Mouse (Mus musculus) heart, adult 2 months (tissue): ENCODE results near the gene Fam178b. TPM values are rescaled to one million over a fixed set of nuclear protein-coding genes. Genes with fewer than 3 reads are reported as not detected.

Experiments
- DNase-seq, 2 experiments: peaks; one replicate each; pipeline ENCODE4 v3.0.0; 2021
- H3K27ac ChIP-seq: fragments of 200-600 bp; 2 replicates; pipeline ENCODE4 v1.8.1; 2022
- H3K27me3 ChIP-seq: fragments of 200-500 bp; 2 replicates; pipeline ENCODE4 v1.6.1; 2012; ENCODE audit warnings: mild to moderate bottlenecking, low read length, inconsistent platforms, mixed read lengths; ENCODE audit not compliant: control insufficient read depth, insufficient read depth
- H3K36me3 ChIP-seq: fragments of 200-500 bp; 2 replicates; pipeline ENCODE4 v1.6.1; 2012; ENCODE audit warnings: low read length, inconsistent platforms; ENCODE audit not compliant: control insufficient read depth, insufficient read depth
- H3K4me1 ChIP-seq: fragments of 200-500 bp; 2 replicates; pipeline ENCODE4 v1.6.1; 2011; ENCODE audit warnings: low read length; ENCODE audit not compliant: control insufficient read depth, insufficient read depth
- H3K4me3 ChIP-seq: fragments of 200-600 bp; 2 replicates; pipeline ENCODE4 v1.8.1; 2022
- H3K79me2 ChIP-seq: fragments of 200-500 bp; replicated peaks from 2 replicates; pipeline ENCODE4 v1.6.1; 2012; ENCODE audit warnings: mild to moderate bottlenecking, inconsistent platforms, low read length, moderate library complexity, mixed read lengths; ENCODE audit not compliant: control insufficient read depth, insufficient read depth
- H3K9ac ChIP-seq: fragments of 200-500 bp; 2 replicates; pipeline ENCODE4 v1.6.1; 2012; ENCODE audit warnings: low read depth, mild to moderate bottlenecking, control low read depth, inconsistent platforms, low read length, mixed read lengths
- CTCF ChIP-seq: fragments of 200-600 bp; IDR thresholded peaks from 2 replicates; pipeline ENCODE4 v1.8.1; 2022; ENCODE audit warnings: antibody characterized with exemption, mild to moderate bottlenecking, moderate library complexity
- EP300 ChIP-seq: fragments of 200-500 bp; IDR thresholded peaks from 2 replicates; pipeline ENCODE4 v1.6.1; 2011; ENCODE audit warnings: low read depth, low read length, control low read depth; ENCODE audit not compliant: insufficient read depth
- POLR2A ChIP-seq: fragments of 200-500 bp; IDR thresholded peaks from 2 replicates; pipeline ENCODE4 v1.6.1; 2011; ENCODE audit warnings: mild to moderate bottlenecking, low read depth, low read length, control low read depth; ENCODE audit not compliant: insufficient read depth
- WGBS: fragments of 180-500 bp; shearing (Covaris S2); methylation state at CpG from one replicate; pipeline ENCODE4 v1.1.7; 2018; 5-methylcytosine and 5-hydroxymethylcytosine counted together
- intact Hi-C: fragments of 180-260 bp; cut with DNase I; formaldehyde crosslinking; loops from one replicate; pipeline ENCODE4 v1.15.1; 2025
- polyA plus RNA-seq: library from polyadenylated mRNA; depleted of rRNA; stranded (reverse); fragments of >200 nt; gene quantifications from 2 replicates; pipeline ENCODE4 v1.2.3, GENCODE M21; 2012
- total RNA-seq, 2 experiments: library from RNA; stranded (reverse); gene quantifications; 2 replicates each; pipeline ENCODE4 v1.2.3; 2021

Gene Fam178b
- total and polyA plus RNA-seq, 3 experiments: 0.39 to 0.80 TPM; not detected in 1

DNA sequence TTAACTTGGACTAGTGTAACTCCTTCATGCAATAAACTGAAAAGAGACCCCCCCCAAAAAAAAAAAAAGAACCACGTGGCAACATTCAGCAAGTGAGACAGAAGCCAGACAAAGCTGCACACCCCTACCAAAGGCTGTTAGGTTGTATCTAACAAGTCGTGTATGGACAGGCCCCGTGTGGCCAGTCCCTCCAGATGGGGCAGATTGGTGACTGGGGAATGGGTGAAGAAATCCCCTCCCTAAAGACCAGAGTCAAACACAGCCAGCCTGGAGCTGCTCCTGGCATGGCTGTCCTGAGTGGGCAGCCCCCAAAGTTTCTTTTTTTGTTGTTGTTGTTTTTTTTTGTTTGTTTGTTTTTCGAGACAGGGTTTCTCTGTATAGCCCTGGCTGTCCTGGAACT, 80.7 kb downstream of the Fam178b start:
- 71% methylated on average over 4 of the region's 4 CpGs for WGBS
- H3K27ac ChIP-seq: no peak overlapping the region
- intact Hi-C loops: no loop called here
- no peaks in the 10 kb centered on the region for H3K79me2 ChIP-seq
- H3K27me3 ChIP-seq: no peaks in the 10 kb centered on the region
- no peak overlapping the region for H3K9ac ChIP-seq
- TF ChIP-seq POLR2A: no peak
- no peak for TF ChIP-seq CTCF
- TF ChIP-seq EP300: no peak
- no peak for DNase-seq
- H3K4me1 ChIP-seq: peaks cover 12% of the 10 kb centered on the region
- no peaks in the 10 kb centered on the region for H3K36me3 ChIP-seq
- H3K4me3 ChIP-seq: no peak overlapping the region

DNA sequence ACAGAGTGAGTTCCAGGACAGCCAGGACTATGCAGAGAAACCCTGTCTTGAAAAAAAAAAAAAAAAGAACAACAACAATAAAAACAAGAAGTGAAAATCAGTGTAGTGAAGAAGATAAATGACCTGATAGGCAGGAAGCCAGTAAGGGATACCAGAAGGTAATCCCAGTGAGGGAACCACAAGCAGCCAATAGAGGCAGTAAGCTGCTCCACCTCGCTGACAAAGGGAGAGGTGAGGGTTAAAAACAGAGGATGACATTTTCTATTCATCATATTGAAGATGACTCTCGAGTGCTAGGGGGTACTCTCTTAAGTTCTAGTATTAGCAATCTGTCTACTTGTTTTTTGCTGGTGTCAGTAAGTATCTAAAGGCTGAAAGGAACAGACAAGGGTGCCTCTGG, 84.6 kb downstream of the Fam178b start:
- TF ChIP-seq POLR2A (no peak), CTCF (no peak), EP300 (no peak)
- Histone ChIP-seq H3K36me3 (no peaks in the 10 kb centered on the region), H3K9ac (no peak overlapping the region), H3K27ac (no peak overlapping the region), H3K4me3 (no peak overlapping the region), H3K4me1 (peaks cover 12% of the 10 kb centered on the region), H3K79me2 (no peaks in the 10 kb centered on the region), H3K27me3 (no peaks in the 10 kb centered on the region)
- DNase-seq: no peak
- WGBS: 78% methylated on average over 2 of the region's 2 CpGs
- intact Hi-C loops: no loop called here

DNA sequence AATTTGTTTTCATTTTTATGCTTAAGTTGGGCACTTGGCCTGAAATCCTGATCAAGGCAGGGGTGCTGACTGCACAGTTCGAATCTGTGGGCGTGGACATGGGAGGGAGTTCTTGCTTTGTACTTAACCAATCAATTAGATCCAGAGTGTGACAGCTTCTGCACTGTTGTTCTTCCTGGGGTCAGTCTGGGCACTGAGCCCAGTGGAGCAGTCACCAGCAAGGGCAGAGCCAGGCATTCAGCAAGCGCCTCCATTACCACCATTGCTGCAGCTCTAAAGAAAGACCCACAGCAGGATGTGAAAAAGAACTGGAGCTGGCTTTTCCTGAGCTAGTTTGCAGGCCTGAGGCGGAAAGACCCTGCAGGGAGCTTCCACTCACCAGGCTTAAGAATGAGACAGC, 86.9 kb downstream of the Fam178b start:
- peak in 1 of 2 experiments; percentile 55 for DNase-seq

DNA sequence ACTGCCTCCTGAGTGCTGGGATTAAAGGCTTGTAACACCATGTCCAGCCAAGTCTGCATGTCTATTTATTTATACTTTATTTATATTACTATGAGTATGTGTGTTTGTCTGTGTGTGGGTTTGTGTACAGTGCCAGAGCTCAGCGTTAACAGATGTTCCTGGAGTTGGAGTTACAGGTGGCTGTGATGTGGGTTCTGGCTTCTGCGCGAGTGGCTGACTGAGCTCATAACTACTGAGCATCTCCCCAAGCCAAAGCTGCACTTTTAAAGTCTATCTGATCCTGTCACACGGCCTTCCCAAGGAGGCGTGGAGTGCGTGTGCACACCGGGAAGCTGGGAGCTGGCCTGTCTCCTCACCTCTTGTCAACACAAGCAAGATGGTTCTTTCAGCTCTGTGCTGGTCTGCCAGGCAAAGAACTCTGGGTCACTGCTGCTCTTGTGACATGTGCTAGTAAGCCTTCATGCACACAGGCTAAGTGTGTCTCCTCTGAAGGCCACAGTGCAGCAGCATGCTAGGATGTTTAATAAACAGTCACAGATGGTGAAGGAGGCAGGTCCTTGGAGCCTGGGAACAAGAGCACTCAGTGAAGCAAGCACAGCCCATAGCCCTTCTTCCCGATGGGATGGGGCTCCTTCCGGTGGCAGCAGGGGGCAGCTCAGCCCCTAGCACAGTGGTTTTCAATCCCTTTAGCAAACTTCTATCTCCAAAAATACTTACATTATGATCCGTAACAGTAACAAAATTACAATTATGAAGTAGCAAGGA, 87.6 kb downstream of the Fam178b start:
- H3K36me3 ChIP-seq: no peaks in the 10 kb centered on the region
- H3K27ac ChIP-seq: no peak overlapping the region; the same call in none of the 2 replicates
- no peak overlapping the region for H3K4me3 ChIP-seq
- H3K9ac ChIP-seq: no peak overlapping the region
- intact Hi-C loops: no loop called here
- H3K4me1 ChIP-seq: peaks cover 6% of the 10 kb centered on the region
- H3K79me2 ChIP-seq: no peaks in the 10 kb centered on the region
- 61% methylated on average over 10 of the region's 10 CpGs for WGBS
- TF ChIP-seq EP300 (no peak), POLR2A (no peak), CTCF (0 out of 2 replicates have a peak, but pooled peaks have one; percentile 26)
- H3K27me3 ChIP-seq: no peaks in the 10 kb centered on the region
- DNase-seq: no peak

More for the DNA sequence above, 86.9 kb downstream of the Fam178b start:
- 49% methylated on average over 4 of the region's 4 CpGs for WGBS
- no peak for TF ChIP-seq EP300
- no peak for TF ChIP-seq POLR2A
- no peak for TF ChIP-seq CTCF
- intact Hi-C loops: no loop called here
- H3K79me2 ChIP-seq: no peaks in the 10 kb centered on the region
- no peak overlapping the region; the same call in 1 of the 2 replicates for H3K27ac ChIP-seq
- H3K4me1 ChIP-seq: peaks cover 6% of the 10 kb centered on the region
- H3K36me3 ChIP-seq: no peaks in the 10 kb centered on the region
- no peak overlapping the region for H3K9ac ChIP-seq
- H3K27me3 ChIP-seq: no peaks in the 10 kb centered on the region
- no peak overlapping the region for H3K4me3 ChIP-seq

DNA sequence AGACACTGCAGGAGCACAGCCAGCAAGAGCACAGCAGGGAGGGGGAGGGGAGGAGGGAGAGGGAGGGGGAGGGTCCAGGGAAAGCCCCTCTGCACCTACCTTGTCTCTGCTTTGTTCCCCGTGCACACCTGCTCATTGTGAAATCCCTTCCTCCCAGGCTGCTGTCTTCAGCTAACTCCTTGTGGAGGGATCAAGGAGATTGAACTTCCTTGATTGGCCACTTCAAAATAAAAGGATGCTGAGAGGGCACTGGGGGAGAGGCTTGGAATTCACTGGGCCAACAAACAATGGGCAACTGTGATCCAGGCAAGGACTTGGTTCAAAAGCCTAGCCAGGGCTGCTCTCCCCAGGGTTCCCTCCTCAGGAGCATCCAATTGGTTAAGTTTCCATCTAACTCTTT, 89.9 kb downstream of the Fam178b start:
- H3K27me3 ChIP-seq: no peaks in the 10 kb centered on the region
- peaks cover 23% of the 10 kb centered on the region for H3K4me1 ChIP-seq
- DNase-seq: no peak
- no peaks in the 10 kb centered on the region for H3K79me2 ChIP-seq
- no peak overlapping the region for H3K9ac ChIP-seq
- intact Hi-C loops: no loop called here
- WGBS: 58% methylated on average over 1 of the region's 1 CpGs
- no peak overlapping the region for H3K27ac ChIP-seq
- H3K36me3 ChIP-seq: no peaks in the 10 kb centered on the region
- no peak overlapping the region for H3K4me3 ChIP-seq
- TF ChIP-seq POLR2A (no peak), CTCF (no peak), EP300 (no peak)

DNA sequence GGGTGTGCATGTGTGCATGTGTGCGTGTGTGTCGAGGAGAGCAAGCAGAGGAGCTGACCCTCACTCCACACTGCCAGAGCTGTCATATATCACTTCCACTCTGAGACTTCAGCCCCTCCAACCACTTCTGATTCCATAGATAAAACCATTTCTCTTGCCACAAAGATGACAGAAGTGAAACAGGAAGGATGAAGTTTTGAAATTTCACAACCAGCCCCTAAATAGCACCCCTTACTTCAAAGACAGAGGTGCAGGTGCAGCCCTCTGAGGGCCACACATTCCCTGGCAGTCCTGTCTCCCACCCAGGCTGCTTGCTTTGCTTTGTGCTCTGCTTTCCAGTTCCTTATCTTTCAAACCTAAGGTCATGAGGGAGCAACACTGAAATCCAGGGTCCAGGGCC, 91.6 kb downstream of the Fam178b start:
- intact Hi-C loops: loop anchor here (2.0 kb wide), 2 partner anchors 13 to 43 kb away; no protein-coding TSS in a partner anchor
- DNase-seq: no peak
- H3K27ac ChIP-seq: no peak overlapping the region
- H3K4me3 ChIP-seq: no peak overlapping the region
- no peak overlapping the region for H3K9ac ChIP-seq
- H3K36me3 ChIP-seq: no peaks in the 10 kb centered on the region
- TF ChIP-seq POLR2A (no peak), EP300 (no peak), CTCF (no peak)
- no peaks in the 10 kb centered on the region for H3K79me2 ChIP-seq
- no peaks in the 10 kb centered on the region for H3K27me3 ChIP-seq
- 82% methylated on average over 2 of the region's 2 CpGs for WGBS
- peaks cover 25% of the 10 kb centered on the region for H3K4me1 ChIP-seq
